In genomic region chr1:120013111-120013510, GRCm38 (mm10) we compare ENCODE assay signal across 8 mouse cellular contexts. TPM values are rescaled to one million over a fixed set of nuclear protein-coding genes. Genes with fewer than 3 reads are reported as not detected.
A peak's percentile ranks its signal among the peaks of the same experiment; 100 is the strongest.
DNase-seq lines count a peak whose midpoint lies in the region; ATAC-seq and TF ChIP-seq lines count a peak whose summit lies in the region.

No protein-coding gene starts in this region.

- TF ChIP-seq EP300 in heart, adult 2 months (IDR thresholded peaks at IDR 0.05; ENCODE audit: insufficient read depth, low read depth, low read length), result no peak

- intact Hi-C loops in heart, adult 2 months (cut with DNase I), result loop anchor here (1.0 to 2.0 kb wide), 2 partner anchors 195 to 464 kb away; no protein-coding TSS in a partner anchor
- intact Hi-C loops in heart, postnatal 36 days (cut with DNase I), result loop anchor here (1.0 to 10.0 kb wide), 3 partner anchors 194 to 558 kb away; no protein-coding TSS in a partner anchor

- H3K79me2 ChIP-seq in heart, adult 2 months (replicated peaks; ENCODE audit: control insufficient read depth, insufficient read depth, low read length), result no peaks in the 10 kb centered on the region

- H3K4me1 ChIP-seq in heart, adult 2 months (ENCODE audit: control insufficient read depth, insufficient read depth, low read length), result no peaks in the 10 kb centered on the region
- 0 out of 2 replicates have a peak, but pooled peaks cover 6% of the 10 kb centered on the region for H3K4me1 ChIP-seq in heart, embryonic 12.5 days (replicated peaks)

- no peak for ATAC-seq in heart, embryonic 12.5 days (ENCODE audit: insufficient number of reproducible peaks, low FRiP score)
- peak; percentile 80 for ATAC-seq in common myeloid progenitor, adult 5-6 weeks (replicated peaks; ENCODE audit: low read depth, poor library complexity, severe bottlenecking)
- peak; percentile 81 for ATAC-seq in megakaryocyte progenitor cell, adult 5-6 weeks (replicated peaks; ENCODE audit: poor library complexity)

- no peak overlapping the region for H3K4me3 ChIP-seq in heart, adult 2 months
- H3K4me3 ChIP-seq in heart, embryonic 12.5 days, result no peak overlapping the region

- DNase-seq in heart, adult 2 months, result peak; percentile 29 to 69
- DNase-seq in adrenal gland, adult (ENCODE audit: inconsistent age in 2 of 2, low spot score in 1 of 2), result peak; percentile 57 to 88
- peak; percentile 49 to 73 for DNase-seq in heart, postnatal 36 days
- peak; percentile 25 for DNase-seq in layer of hippocampus, adult 9-10 months (ENCODE audit: low spot score)
- peak; percentile 89 for DNase-seq in testis, postnatal 10 days (ENCODE audit: low spot score)

- TF ChIP-seq POLR2A in heart, adult 2 months (IDR thresholded peaks at IDR 0.05; ENCODE audit: insufficient read depth, low read depth, low read length), result no peak

- no peak overlapping the region for H3K9ac ChIP-seq in heart, adult 2 months (ENCODE audit: low read depth, low read length)
- H3K9ac ChIP-seq in heart, embryonic 12.5 days, result no peak overlapping the region

- no peaks in the 10 kb centered on the region for H3K36me3 ChIP-seq in heart, adult 2 months (ENCODE audit: control insufficient read depth, insufficient read depth, low read length)
- H3K36me3 ChIP-seq in heart, embryonic 12.5 days, result no peaks in the 10 kb centered on the region

- H3K27ac ChIP-seq in heart, adult 2 months, result no peak overlapping the region
- H3K27ac ChIP-seq in heart, embryonic 12.5 days (ENCODE audit: poor library complexity, severe bottlenecking), result no peak overlapping the region

- H3K27me3 ChIP-seq in heart, adult 2 months (ENCODE audit: control insufficient read depth, insufficient read depth, low read length), result no peaks in the 10 kb centered on the region; the same call in 1 of the 2 replicates
- peaks cover 10% of the 10 kb centered on the region; the same call in 1 of the 2 replicates for H3K27me3 ChIP-seq in heart, embryonic 12.5 days (replicated peaks)

- H3K4me2 ChIP-seq in heart, embryonic 12.5 days, result no peak overlapping the region

- H3K9me3 ChIP-seq in heart, embryonic 12.5 days (replicated peaks), result no peaks in the 10 kb centered on the region

- peak; percentile 79 for TF ChIP-seq CTCF in heart, adult 2 months (IDR thresholded peaks at IDR 0.05)

RNA-seq across cellular contexts. Expression of gene Sctr, which starts 6.4 kb away (rescaled TPM):
- under 1 TPM in 1 of 2 experiments, not detected in 1; 0.16 TPM for total RNA-seq in heart, adult 2 months (2021)
- polyA plus RNA-seq in heart, adult 2 months (2012; rRNA removed), result 0.26 and 0.84 TPM in 2 replicates
- 0.09 and 0.17 TPM in 2 replicates for polyA plus RNA-seq in heart, embryonic 12.5 days (2016; fragmentation: Nextera tagmentation; extraction: Ambion mirVana)
- not detected in 2 replicates for total RNA-seq in common myeloid progenitor, adult 5-6 weeks (2017)
- total RNA-seq in heart, postnatal 36 days (2021), result not detected
- not detected in 2 replicates for total RNA-seq in megakaryocyte progenitor cell, adult 5-6 weeks (2015)
- not detected in 2 replicates for total RNA-seq in megakaryocyte progenitor cell, adult 5-6 weeks (2017)

RNA-seq across cellular contexts. Expression of gene Cfap221, which starts 16.1 kb away (rescaled TPM):
- total RNA-seq in heart, adult 2 months (2021), result not detected
- polyA plus RNA-seq in heart, adult 2 months (2012; rRNA removed), result 0.25 TPM in 1 of 2 replicates, not detected in the other
- polyA plus RNA-seq in heart, embryonic 12.5 days (2016; fragmentation: Nextera tagmentation; extraction: Ambion mirVana), result not detected in 2 replicates
- not detected in 2 replicates for total RNA-seq in common myeloid progenitor, adult 5-6 weeks (2017)
- not detected for total RNA-seq in heart, postnatal 36 days (2021)
- total RNA-seq in megakaryocyte progenitor cell, adult 5-6 weeks (2015), result not detected in 2 replicates
- total RNA-seq in megakaryocyte progenitor cell, adult 5-6 weeks (2017), result not detected in 2 replicates

Comparison
In these comparisons a context has a peak if more than half of its experiments do, and no peak if none do; other contexts are left out.
1. DNase-seq: peak in every context shown above with its lines; median percentile 89 in testis, postnatal 10 days; 72 in adrenal gland, adult; 61 in heart, postnatal 36 days; 49 in heart, adult 2 months; 25 in layer of hippocampus, adult 9-10 months.